Comparison of ENCODE assay signal across 14 mouse cellular contexts in genomic region chr15:89241025-89241424, GRCm38 (mm10). TPM values are rescaled to one million over a fixed set of nuclear protein-coding genes. Genes with fewer than 3 reads are reported as not detected.
DNase-seq lines count a peak whose midpoint lies in the region; ATAC-seq and TF ChIP-seq lines count a peak whose summit lies in the region.
"Had no signal": no experiment of that assay in that cellular context is flagged by ENCODE, and none has a peak within 500 bp of the region (broad histone marks: within the 10 kb centered on the region; RNA-seq: fewer than 3 reads in every experiment).

No protein-coding gene starts in this region.

- H3K27ac ChIP-seq in hindbrain, postnatal 0 days, result no peak overlapping the region
- H3K27ac ChIP-seq in hindbrain, embryonic 13.5 days, result no peak overlapping the region
- H3K27ac ChIP-seq: embryonic facial prominence, embryonic 15.5 days; forebrain, embryonic 15.5 days; hindbrain, embryonic 15.5 days had no signal

- H3K9me3 ChIP-seq in hindbrain, postnatal 0 days (ENCODE audit: low read length), result no peaks in the 10 kb centered on the region
- H3K9me3 ChIP-seq in hindbrain, embryonic 13.5 days, result no peaks in the 10 kb centered on the region
- H3K9me3 ChIP-seq: embryonic facial prominence, embryonic 15.5 days; forebrain, embryonic 15.5 days; heart, embryonic 12.5 days; hindbrain, embryonic 15.5 days had no signal

- H3K4me2 ChIP-seq in hindbrain, postnatal 0 days (ENCODE audit: low read depth, low read length), result no peak overlapping the region
- H3K4me2 ChIP-seq in hindbrain, embryonic 13.5 days, result no peak overlapping the region
- H3K4me2 ChIP-seq: embryonic facial prominence, embryonic 15.5 days; forebrain, embryonic 15.5 days; heart, embryonic 12.5 days; hindbrain, embryonic 15.5 days had no signal

- H3K36me3 ChIP-seq in hindbrain, postnatal 0 days (ENCODE audit: insufficient read depth, low read length), result peaks cover 10% of the 10 kb centered on the region
- H3K36me3 ChIP-seq in hindbrain, embryonic 13.5 days, result peaks cover 57% of the 10 kb centered on the region

- DNase-seq in hindbrain, postnatal 0 days (ENCODE audit: low spot score), result peak; percentile 15
- peak; percentile 13 for DNase-seq in lung, postnatal 10 days
- DNase-seq in lung, postnatal 25 days (ENCODE audit: low spot score), result no peak
- peak; percentile 52 for DNase-seq in NIH3T3 (ENCODE audit: low read depth)
- peak; percentile 20 for DNase-seq in retina, postnatal 1 day
- no peak for DNase-seq in testis, postnatal 10 days (ENCODE audit: low spot score)
- DNase-seq in right cerebral cortex, postnatal 10 days (ENCODE audit: low spot score in 2 of 2), result no peak
- DNase-seq: adrenal gland, postnatal 36 days; cerebellum, adult 8-10 months had no signal

- no peaks in the 10 kb centered on the region for H3K27me3 ChIP-seq in hindbrain, postnatal 0 days (ENCODE audit: insufficient read depth, low read length)
- no peaks in the 10 kb centered on the region for H3K27me3 ChIP-seq in hindbrain, embryonic 13.5 days
- H3K27me3 ChIP-seq: embryonic facial prominence, embryonic 15.5 days; forebrain, embryonic 15.5 days; heart, embryonic 12.5 days; hindbrain, embryonic 15.5 days had no signal

- WGBS in hindbrain, postnatal 0 days, result 67% methylated on average over 2 of the region's 2 CpGs
- WGBS in hindbrain, embryonic 13.5 days, result 77% methylated on average over 2 of the region's 2 CpGs

- no peaks in the 10 kb centered on the region for H3K4me1 ChIP-seq in hindbrain, postnatal 0 days (ENCODE audit: insufficient read depth, low read length)
- 0 out of 2 replicates have a peak, but pooled peaks cover 4% of the 10 kb centered on the region for H3K4me1 ChIP-seq in hindbrain, embryonic 13.5 days (replicated peaks)
- H3K4me1 ChIP-seq: embryonic facial prominence, embryonic 15.5 days; hindbrain, embryonic 15.5 days had no signal

- ATAC-seq in hindbrain, postnatal 0 days, result no peak
- no peak for ATAC-seq in hindbrain, embryonic 13.5 days (ENCODE audit: low FRiP score)
- ATAC-seq: forebrain, embryonic 15.5 days had no signal

- no peak overlapping the region for H3K4me3 ChIP-seq in hindbrain, postnatal 0 days (ENCODE audit: low read length)
- no peak overlapping the region for H3K4me3 ChIP-seq in hindbrain, embryonic 13.5 days
- H3K4me3 ChIP-seq: embryonic facial prominence, embryonic 15.5 days; forebrain, embryonic 15.5 days; heart, embryonic 12.5 days; hindbrain, embryonic 15.5 days had no signal

- no peak overlapping the region for H3K9ac ChIP-seq in hindbrain, postnatal 0 days (replicated peaks; ENCODE audit: low read length)
- no peak overlapping the region for H3K9ac ChIP-seq in hindbrain, embryonic 13.5 days
- H3K9ac ChIP-seq: embryonic facial prominence, embryonic 15.5 days; forebrain, embryonic 15.5 days; heart, embryonic 12.5 days; hindbrain, embryonic 15.5 days had no signal

- peak; percentile 39 for TF ChIP-seq CTCF in hindbrain, postnatal 0 days (IDR thresholded peaks at IDR 0.05; ENCODE audit: low read depth)

RNA-seq across cellular contexts. Expression of gene Ppp6r2, which starts 29.7 kb away (rescaled TPM):
- 257 and 290 TPM in 2 replicates for total RNA-seq in hindbrain, postnatal 0 days (2014; rRNA removed)
- polyA plus RNA-seq in hindbrain, postnatal 0 days (2015; fragmentation: Nextera tagmentation; extraction: Ambion mirVana), result 71.2 and 72.7 TPM in 2 replicates
- 82.8 and 87.3 TPM in 2 replicates for polyA plus RNA-seq in hindbrain, embryonic 13.5 days (2015; fragmentation: Nextera tagmentation; extraction: Ambion mirVana)

RNA-seq across cellular contexts. Expression of gene Dennd6b, which starts 44.7 kb away (rescaled TPM):
- total RNA-seq in hindbrain, postnatal 0 days (2014; rRNA removed), result 73.9 and 79.9 TPM in 2 replicates
- polyA plus RNA-seq in hindbrain, postnatal 0 days (2015; fragmentation: Nextera tagmentation; extraction: Ambion mirVana), result 60.1 and 62.2 TPM in 2 replicates
- 75.1 and 86.5 TPM in 2 replicates for polyA plus RNA-seq in hindbrain, embryonic 13.5 days (2015; fragmentation: Nextera tagmentation; extraction: Ambion mirVana)

Comparison
In these comparisons a context has a peak if more than half of its experiments do, and no peak if none do; other contexts are left out.
1. DNase-seq: peak in hindbrain, postnatal 0 days (single experiment), lung, postnatal 10 days (single experiment), NIH3T3 (single experiment) and retina, postnatal 1 day (single experiment); none in lung, postnatal 25 days (single experiment), testis, postnatal 10 days (single experiment) and right cerebral cortex, postnatal 10 days (0 of 2).